Mouse (Mus musculus): ENCODE measurements around the gene Ankar. TPM values are rescaled to one million over a fixed set of nuclear protein-coding genes. Genes with fewer than 3 reads are reported as not detected.
A peak's percentile ranks its signal among the peaks of the same experiment; 100 is the strongest.

Ankar gene
- polyA plus RNA-seq, 1 experiment from 2014 or later = not detected

DNA sequence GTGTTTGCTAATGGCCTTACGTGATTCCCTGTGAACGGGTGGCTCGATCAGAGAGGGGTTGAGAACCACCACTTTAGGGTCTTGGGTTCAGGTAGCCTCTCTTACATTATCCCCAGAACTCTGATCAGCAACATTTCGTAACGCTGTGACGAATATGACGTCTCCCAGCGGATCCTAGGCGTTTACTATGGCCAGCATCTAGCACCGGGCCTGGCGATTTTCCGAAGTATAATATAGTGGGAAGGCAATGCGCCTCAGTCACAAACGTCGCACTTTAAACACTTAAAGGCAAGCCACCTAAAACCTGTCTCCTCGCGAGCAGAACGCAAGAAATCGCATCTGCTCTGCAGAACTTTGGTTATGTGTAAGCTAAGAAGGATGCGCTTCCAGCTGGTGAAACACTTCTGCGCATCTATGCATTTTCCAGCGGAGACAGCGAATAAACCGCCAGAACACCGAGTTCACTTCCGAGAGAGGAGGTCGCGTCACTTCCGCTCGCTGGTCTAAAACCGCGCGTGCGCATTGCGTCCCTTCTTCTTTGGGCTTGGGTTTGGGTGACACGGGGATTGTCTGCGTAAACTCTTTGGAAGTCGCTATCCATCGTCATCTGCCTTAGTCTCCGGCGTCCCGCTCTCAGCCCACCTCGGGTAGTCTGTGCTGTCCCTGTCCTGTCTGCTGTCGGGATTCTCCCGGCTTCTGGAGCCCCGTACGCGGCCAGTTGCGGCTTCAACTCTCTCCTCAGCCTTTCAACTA lies 59.5 kb downstream of the Ankar start:
- H3K9me3 ChIP-seq (ENCODE audit: control insufficient read depth, low read length) = no peaks in the 10 kb centered on the region
- H3K4me2 ChIP-seq (ENCODE audit: low read length) = peak overlapping the region; percentile 55
- ATAC-seq = peak; percentile 91
- WGBS = 41% methylated on average over 49 of the region's 49 CpGs
- H3K27me3 ChIP-seq (replicated peaks; ENCODE audit: control insufficient read depth, insufficient read depth, low read length) = no peaks in the 10 kb centered on the region
- no peaks in the 10 kb centered on the region for H3K36me3 ChIP-seq (ENCODE audit: control insufficient read depth, insufficient read depth)
- H3K4me3 ChIP-seq (replicated peaks; ENCODE audit: low read length) = peak overlapping the region; percentile 39
- H3K9ac ChIP-seq (replicated peaks; ENCODE audit: low read depth, low read length) = no peak overlapping the region
- no peak overlapping the region for H3K27ac ChIP-seq (ENCODE audit: low read length)
- H3K4me1 ChIP-seq (replicated peaks; ENCODE audit: control insufficient read depth, insufficient read depth, low read length) = no peaks in the 10 kb centered on the region

DNA sequence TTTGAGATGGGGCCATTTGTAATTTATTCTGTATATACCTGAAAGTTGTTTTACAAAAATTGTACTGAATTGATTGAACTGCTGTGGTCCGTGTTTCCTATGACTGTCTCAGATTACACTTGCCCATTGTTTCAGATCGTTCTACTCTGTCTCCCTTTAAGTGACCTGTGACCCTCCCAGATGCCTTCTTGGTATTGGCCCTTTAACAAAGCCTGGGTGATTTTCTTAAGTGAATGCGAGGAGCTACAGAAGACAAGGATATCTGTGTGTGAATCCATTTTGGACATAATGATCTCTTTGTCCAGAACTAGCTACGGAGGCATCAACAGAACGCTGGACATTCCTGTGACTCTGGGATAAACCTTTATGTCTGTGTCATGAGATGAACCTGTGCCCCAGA lies 65.2 kb downstream of the Ankar start:
- Histone ChIP-seq H3K27ac (ENCODE audit: low read length) (no peak overlapping the region), H3K27me3 (replicated peaks; ENCODE audit: control insufficient read depth, insufficient read depth, low read length) (no peaks in the 10 kb centered on the region), H3K36me3 (ENCODE audit: control insufficient read depth, insufficient read depth) (peaks cover 2% of the 10 kb centered on the region), H3K4me1 (replicated peaks; ENCODE audit: control insufficient read depth, insufficient read depth, low read length) (no peaks in the 10 kb centered on the region), H3K9ac (replicated peaks; ENCODE audit: low read depth, low read length) (no peak overlapping the region), H3K4me3 (replicated peaks; ENCODE audit: low read length) (no peak overlapping the region), H3K9me3 (ENCODE audit: control insufficient read depth, low read length) (no peaks in the 10 kb centered on the region), H3K4me2 (ENCODE audit: low read length) (no peak overlapping the region)
- no peak for ATAC-seq
- WGBS = 38% methylated on average over 5 of the region's 5 CpGs

DNA sequence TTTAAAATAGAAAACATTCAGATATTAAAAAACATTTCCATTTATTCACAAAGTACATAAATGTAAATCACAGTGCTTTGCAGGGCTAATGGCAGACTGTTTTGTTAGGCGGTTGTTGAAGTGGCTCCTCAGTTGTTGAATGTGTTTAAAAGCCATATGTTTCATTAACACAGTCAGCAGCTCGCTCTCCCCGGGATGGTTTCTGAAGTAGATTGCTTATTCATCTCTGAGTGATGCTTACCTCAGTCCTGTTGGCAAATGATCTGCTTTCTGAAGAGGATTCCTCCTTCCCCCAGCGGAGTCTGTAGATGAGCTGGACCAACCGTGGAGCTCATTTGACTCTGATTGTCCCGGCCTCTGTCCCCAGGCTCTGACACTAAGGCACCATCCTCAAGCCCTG lies 88.2 kb downstream of the Ankar start:
- peaks cover 33% of the 10 kb centered on the region for H3K36me3 ChIP-seq (ENCODE audit: control insufficient read depth, insufficient read depth)
- H3K4me2 ChIP-seq (ENCODE audit: low read length) = no peak overlapping the region
- no peak overlapping the region for H3K9ac ChIP-seq (replicated peaks; ENCODE audit: low read depth, low read length)
- H3K9me3 ChIP-seq (ENCODE audit: control insufficient read depth, low read length) = no peaks in the 10 kb centered on the region
- WGBS = 81% methylated on average over 6 of the region's 6 CpGs
- H3K27me3 ChIP-seq (replicated peaks; ENCODE audit: control insufficient read depth, insufficient read depth, low read length) = no peaks in the 10 kb centered on the region
- no peak overlapping the region for H3K4me3 ChIP-seq (replicated peaks; ENCODE audit: low read length)
- H3K4me1 ChIP-seq (replicated peaks; ENCODE audit: control insufficient read depth, insufficient read depth, low read length) = no peaks in the 10 kb centered on the region
- ATAC-seq = peak; percentile 43; the same call in 1 of the 2 replicates
- H3K27ac ChIP-seq (ENCODE audit: low read length) = no peak overlapping the region

DNA sequence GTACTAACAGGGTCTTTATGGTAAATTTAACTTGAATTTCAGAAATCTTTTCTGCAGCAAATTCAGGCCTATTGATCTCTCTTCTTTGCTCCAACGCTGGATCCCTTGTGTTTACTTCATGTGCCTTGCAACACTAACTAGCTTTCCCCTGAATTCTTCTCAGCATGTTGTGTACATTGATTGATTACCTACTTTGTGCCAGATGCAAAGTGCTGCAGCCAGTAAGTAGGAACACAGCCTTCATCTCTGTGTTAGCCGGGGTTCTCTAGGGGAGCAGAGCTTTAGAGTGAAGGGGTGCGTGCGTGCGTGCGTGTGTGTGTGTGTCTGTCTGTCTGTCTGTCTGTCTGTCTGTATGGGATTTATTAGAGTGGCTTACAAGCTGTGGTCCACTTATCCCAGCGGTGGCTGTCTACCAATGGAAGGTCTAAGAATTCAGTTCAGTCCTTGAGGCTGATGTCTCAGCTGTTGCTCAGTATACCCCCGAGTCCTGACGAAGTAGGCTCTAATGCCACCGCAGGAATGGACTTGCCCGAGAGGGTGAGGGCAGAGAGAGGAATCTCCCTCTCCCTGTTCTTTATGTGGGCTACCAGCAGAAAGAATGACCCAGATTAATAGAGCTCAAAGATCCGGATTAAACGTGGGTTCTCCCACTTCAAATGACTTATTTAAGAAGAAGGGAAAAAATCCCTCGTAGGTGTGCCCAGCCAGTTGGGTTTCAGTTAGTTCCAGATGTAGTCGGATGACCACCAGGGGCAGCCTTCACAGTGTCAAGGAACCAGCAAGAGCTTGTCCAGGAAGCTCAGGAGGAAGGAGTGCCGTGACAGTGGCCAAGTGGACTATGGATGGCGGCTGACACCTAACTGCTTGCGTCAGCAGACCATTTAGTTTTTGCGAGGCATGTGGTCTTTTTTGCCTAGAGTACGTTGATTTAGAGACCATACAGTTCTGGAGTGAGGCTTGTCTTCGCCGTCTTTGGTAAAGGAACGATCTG lies 90.2 kb downstream of the Ankar start:
- 87% methylated on average over 23 of the region's 23 CpGs for WGBS
- Histone ChIP-seq H3K4me3 (replicated peaks; ENCODE audit: low read length) (no peak overlapping the region), H3K27ac (ENCODE audit: low read length) (no peak overlapping the region), H3K27me3 (replicated peaks; ENCODE audit: control insufficient read depth, insufficient read depth, low read length) (no peaks in the 10 kb centered on the region), H3K4me1 (replicated peaks; ENCODE audit: control insufficient read depth, insufficient read depth, low read length) (no peaks in the 10 kb centered on the region), H3K36me3 (ENCODE audit: control insufficient read depth, insufficient read depth) (peaks cover 23% of the 10 kb centered on the region), H3K9ac (replicated peaks; ENCODE audit: low read depth, low read length) (no peak overlapping the region), H3K9me3 (ENCODE audit: control insufficient read depth, low read length) (no peaks in the 10 kb centered on the region), H3K4me2 (ENCODE audit: low read length) (no peak overlapping the region)
- ATAC-seq = no peak

DNA sequence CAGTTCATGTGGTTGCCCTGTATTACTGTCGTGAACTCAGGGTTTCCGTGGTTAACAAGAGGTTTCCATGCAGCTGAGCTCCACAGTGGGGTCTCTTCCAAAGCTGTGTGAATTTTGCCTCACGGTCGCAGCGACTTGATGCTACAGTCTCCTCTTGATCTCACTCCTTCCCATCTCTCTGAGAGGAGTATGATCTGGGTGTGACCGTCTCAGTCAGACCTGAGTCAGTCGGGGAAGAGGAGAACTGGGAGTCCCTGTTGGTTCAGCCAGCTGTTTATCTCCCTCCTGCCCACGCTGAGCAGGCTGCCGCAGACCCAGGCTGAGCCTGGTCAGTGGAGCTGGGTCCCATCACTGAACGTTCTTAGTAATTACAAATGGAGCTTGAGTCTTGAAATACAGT lies 91.2 kb downstream of the Ankar start:
- H3K9me3 ChIP-seq (ENCODE audit: control insufficient read depth, low read length) = no peaks in the 10 kb centered on the region
- H3K27ac ChIP-seq (ENCODE audit: low read length) = no peak overlapping the region
- peaks cover 15% of the 10 kb centered on the region for H3K36me3 ChIP-seq (ENCODE audit: control insufficient read depth, insufficient read depth)
- WGBS = 88% methylated on average over 10 of the region's 10 CpGs
- H3K27me3 ChIP-seq (replicated peaks; ENCODE audit: control insufficient read depth, insufficient read depth, low read length) = no peaks in the 10 kb centered on the region
- no peak overlapping the region for H3K4me2 ChIP-seq (ENCODE audit: low read length)
- H3K9ac ChIP-seq (replicated peaks; ENCODE audit: low read depth, low read length) = no peak overlapping the region
- no peak overlapping the region for H3K4me3 ChIP-seq (replicated peaks; ENCODE audit: low read length)
- no peak for ATAC-seq
- no peaks in the 10 kb centered on the region for H3K4me1 ChIP-seq (replicated peaks; ENCODE audit: control insufficient read depth, insufficient read depth, low read length)

DNA sequence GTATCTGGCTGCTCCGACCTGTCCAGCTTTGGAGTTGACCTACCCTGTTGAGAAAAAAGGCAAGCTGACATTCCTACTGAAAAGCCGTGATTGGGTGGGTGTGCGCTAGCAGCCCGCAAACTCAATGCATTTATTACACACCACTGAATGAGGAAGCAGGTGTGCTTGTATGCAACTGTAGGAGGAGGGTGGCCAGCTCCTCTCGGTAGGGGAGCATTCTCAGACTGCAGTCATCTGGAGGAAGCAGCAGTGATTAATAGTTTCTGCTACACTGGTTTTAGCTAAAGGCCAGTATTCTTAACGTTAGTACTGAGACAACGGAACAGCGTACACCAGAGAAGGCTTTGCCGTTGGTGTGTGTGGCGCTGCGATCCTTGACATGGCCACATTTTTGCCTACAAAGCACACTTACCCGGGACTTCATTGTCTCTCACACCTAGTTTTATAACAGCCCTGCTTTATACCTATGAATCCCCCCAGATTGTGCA lies 94.1 kb downstream of the Ankar start:
- Histone ChIP-seq H3K4me1 (replicated peaks; ENCODE audit: control insufficient read depth, insufficient read depth, low read length) (no peaks in the 10 kb centered on the region), H3K36me3 (ENCODE audit: control insufficient read depth, insufficient read depth) (peaks cover 5% of the 10 kb centered on the region), H3K27ac (ENCODE audit: low read length) (no peak overlapping the region), H3K27me3 (replicated peaks; ENCODE audit: control insufficient read depth, insufficient read depth, low read length) (no peaks in the 10 kb centered on the region), H3K4me2 (ENCODE audit: low read length) (no peak overlapping the region), H3K9ac (replicated peaks; ENCODE audit: low read depth, low read length) (no peak overlapping the region), H3K4me3 (replicated peaks; ENCODE audit: low read length) (no peak overlapping the region), H3K9me3 (ENCODE audit: control insufficient read depth, low read length) (no peaks in the 10 kb centered on the region)
- 60% methylated on average over 12 of the region's 12 CpGs for WGBS
- no peak for ATAC-seq

DNA sequence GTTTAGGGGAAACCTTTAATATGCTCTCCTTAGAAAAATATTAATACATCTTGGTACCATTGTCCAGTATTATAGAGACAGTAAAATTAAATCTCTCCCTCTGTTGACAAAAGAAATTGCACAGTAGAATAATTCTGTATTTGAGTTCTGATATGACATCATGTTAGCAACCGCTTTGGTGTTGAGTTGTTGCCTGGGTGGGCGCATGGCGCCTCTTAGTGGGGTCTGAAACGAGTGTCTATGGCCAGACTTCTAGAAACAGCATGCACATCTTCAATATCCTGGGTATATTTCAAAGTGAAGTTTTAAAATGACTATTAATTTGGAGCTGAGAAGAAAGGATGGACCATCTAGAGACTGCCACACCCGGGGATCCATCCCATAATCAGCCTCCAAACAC lies 97.6 kb downstream of the Ankar start:
- no peak for ATAC-seq
- H3K9ac ChIP-seq (replicated peaks; ENCODE audit: low read depth, low read length) = no peak overlapping the region
- peaks cover 10% of the 10 kb centered on the region for H3K4me1 ChIP-seq (replicated peaks; ENCODE audit: control insufficient read depth, insufficient read depth, low read length)
- no peaks in the 10 kb centered on the region for H3K9me3 ChIP-seq (ENCODE audit: control insufficient read depth, low read length)
- 89% methylated on average over 5 of the region's 5 CpGs for WGBS
- no peak overlapping the region for H3K4me2 ChIP-seq (ENCODE audit: low read length)
- no peaks in the 10 kb centered on the region for H3K27me3 ChIP-seq (replicated peaks; ENCODE audit: control insufficient read depth, insufficient read depth, low read length)
- no peak overlapping the region for H3K4me3 ChIP-seq (replicated peaks; ENCODE audit: low read length)
- H3K27ac ChIP-seq (ENCODE audit: low read length) = no peak overlapping the region
- peaks cover 7% of the 10 kb centered on the region; the same call in 1 of the 2 replicates for H3K36me3 ChIP-seq (ENCODE audit: control insufficient read depth, insufficient read depth)

DNA sequence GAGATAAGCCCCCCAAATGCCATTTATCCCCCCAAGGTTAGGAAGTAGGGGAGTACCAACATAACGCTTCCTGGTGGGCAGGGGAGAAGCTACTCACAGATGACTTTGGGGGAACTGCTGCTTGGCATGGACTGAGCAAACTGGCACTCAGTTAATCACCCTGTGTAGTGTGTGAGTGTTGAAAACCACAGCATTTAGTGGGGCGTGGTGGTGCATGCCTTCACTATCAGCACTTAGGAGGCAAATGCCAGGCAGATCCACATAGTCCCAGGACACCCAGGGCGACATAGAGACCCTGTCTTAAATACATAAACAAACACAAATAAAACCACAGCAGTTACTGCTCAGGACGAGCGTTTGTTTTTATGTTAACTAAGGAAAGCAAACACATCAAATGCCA lies 98.2 kb downstream of the Ankar start:
- Histone ChIP-seq H3K27me3 (replicated peaks; ENCODE audit: control insufficient read depth, insufficient read depth, low read length) (no peaks in the 10 kb centered on the region), H3K4me3 (replicated peaks; ENCODE audit: low read length) (no peak overlapping the region), H3K27ac (ENCODE audit: low read length) (no peak overlapping the region), H3K4me2 (ENCODE audit: low read length) (no peak overlapping the region), H3K36me3 (ENCODE audit: control insufficient read depth, insufficient read depth) (peaks cover 6% of the 10 kb centered on the region; the same call in 1 of the 2 replicates), H3K9ac (replicated peaks; ENCODE audit: low read depth, low read length) (no peak overlapping the region), H3K9me3 (ENCODE audit: control insufficient read depth, low read length) (no peaks in the 10 kb centered on the region), H3K4me1 (replicated peaks; ENCODE audit: control insufficient read depth, insufficient read depth, low read length) (peaks cover 10% of the 10 kb centered on the region)
- WGBS = 93% methylated on average over 5 of the region's 5 CpGs
- no peak for ATAC-seq

DNA sequence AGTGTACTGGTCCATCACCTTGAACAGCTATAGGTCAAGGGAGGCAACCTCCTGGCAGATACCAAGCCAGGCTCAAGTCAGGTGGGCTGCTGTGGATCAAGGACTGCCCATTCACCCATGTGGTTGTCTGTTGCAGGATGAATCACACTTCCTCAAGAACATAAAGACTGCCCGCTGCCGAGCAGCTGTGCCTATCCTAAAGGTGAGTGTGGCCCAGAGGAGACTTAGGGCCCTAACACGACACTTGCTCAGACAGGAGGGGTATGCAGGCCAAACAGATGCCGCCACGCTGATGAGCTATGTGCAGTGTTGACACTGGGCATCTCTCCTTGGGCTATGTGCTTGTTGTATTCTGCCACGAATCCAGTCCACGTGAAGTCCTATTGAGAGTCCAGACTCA lies 99.1 kb downstream of the Ankar start:
- no peak overlapping the region for H3K9ac ChIP-seq (replicated peaks; ENCODE audit: low read depth, low read length)
- H3K4me1 ChIP-seq (replicated peaks; ENCODE audit: control insufficient read depth, insufficient read depth, low read length) = peaks cover 10% of the 10 kb centered on the region
- H3K4me3 ChIP-seq (replicated peaks; ENCODE audit: low read length) = no peak overlapping the region
- H3K36me3 ChIP-seq (ENCODE audit: control insufficient read depth, insufficient read depth) = peaks cover 10% of the 10 kb centered on the region; the same call in 1 of the 2 replicates
- WGBS = 85% methylated on average over 7 of the region's 7 CpGs
- no peaks in the 10 kb centered on the region for H3K9me3 ChIP-seq (ENCODE audit: control insufficient read depth, low read length)
- ATAC-seq = no peak
- no peak overlapping the region for H3K4me2 ChIP-seq (ENCODE audit: low read length)
- H3K27me3 ChIP-seq (replicated peaks; ENCODE audit: control insufficient read depth, insufficient read depth, low read length) = no peaks in the 10 kb centered on the region
- no peak overlapping the region for H3K27ac ChIP-seq (ENCODE audit: low read length)
